Mouse (Mus musculus): ENCODE measurements around the gene Gm4131.
A peak's percentile ranks its signal among the peaks of the same experiment; 100 is the strongest.

The Gm4131 gene

DNA sequence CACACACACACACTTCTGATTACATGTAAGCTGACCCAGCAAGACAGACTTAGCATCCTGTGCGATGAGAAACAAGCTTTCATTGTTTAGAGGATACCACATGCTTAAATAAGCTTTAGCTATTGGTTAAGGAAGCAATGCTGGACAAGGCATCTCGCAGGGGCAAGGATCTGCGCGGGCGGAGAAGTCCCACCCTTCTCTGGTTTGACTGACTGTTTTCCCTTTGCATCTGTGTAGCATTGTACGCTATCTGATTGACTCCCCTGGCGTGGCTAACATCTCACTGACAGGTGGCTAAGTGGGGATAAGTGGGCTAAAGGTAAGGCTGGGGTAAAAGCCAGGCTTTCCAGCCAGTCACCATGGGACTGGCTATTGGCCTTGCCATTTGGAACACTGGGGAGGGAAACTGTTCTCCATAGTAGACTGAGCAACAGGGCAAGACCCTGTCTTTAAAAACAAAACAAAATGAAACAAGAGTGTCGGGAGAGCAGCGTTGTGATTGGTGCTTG, 110.4 kb downstream of the Gm4131 start, which contains the start of gene Gucy1b2:
TSS of gene Gucy1b2 (minus strand) at position 51 of the 509 bp plus-strand sequence.
- no peak for DNase-seq

DNA sequence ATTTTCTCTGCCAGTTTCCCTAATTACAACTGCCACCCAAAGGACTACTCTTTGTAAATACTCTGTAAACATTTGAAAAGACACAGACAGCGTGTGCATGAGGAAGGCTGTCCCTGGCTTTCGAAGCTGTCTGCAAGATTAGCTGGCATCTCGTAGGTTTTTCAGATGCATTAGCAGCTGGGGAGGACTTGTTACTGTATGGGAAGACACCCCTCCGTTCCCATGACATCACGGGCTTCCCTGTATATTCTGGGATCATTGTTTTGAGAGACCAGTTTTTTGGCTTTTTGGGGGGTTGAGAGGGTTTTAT, 111.2 kb downstream of the Gm4131 start:
- no peak for DNase-seq

DNA sequence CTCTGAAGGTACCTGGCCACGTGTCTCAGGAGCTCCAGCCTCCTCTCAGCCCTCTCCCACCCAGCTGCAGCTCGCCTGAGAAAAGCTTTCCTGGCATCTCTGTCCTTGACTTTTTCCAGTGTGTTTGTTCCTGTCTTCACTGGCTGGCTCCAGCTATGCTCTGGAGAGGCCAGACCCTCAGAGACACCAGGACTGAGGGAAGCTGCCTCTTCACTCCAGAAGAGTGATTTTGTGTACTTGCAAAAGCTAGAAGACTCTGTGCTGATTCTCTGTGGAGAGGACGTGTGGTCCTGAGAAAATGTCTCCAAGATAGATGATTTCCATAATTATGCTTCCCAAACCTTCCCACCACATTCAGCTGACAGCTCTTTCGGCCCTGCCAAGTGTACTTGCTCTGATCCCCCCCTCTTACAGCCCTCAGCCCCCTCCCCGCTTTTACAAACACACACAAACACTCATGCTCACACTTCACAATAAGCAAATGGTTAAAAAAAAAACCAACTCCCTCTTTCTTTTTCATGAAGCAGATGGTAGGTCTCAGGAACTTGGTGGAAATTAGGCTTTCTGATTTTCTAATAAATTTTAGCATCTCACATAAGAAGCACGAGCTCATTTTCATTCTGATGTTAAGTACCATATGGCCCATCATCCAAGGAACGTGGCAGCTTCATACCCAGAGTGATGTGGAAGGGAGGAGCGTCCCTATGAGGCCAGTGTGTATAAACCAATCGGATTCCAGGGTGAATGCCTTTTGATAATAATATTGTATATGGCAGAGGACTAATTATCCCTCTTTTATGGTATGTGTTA, 111.8 kb downstream of the Gm4131 start:
- no peak for DNase-seq

DNA sequence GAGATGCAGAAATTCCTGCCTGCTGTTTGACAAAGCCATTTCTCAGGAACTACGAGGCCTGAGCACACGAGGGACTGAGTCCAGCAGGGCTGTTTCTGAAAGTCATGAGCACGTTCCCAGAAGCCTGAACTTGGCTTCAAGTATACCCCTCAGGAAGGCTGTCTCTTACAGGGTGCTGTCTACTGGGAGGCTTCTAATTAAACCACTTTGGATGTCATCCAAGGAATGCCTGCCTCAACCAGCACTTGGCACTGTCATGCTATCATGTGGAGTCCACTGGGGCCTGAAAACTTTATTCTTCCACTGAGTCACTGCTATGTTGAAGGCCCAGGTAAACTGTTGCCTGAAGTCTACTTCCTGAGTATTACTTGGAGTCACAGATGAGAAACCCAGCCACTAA, 112.6 kb downstream of the Gm4131 start:
- DNase-seq: peak; percentile 83

DNA sequence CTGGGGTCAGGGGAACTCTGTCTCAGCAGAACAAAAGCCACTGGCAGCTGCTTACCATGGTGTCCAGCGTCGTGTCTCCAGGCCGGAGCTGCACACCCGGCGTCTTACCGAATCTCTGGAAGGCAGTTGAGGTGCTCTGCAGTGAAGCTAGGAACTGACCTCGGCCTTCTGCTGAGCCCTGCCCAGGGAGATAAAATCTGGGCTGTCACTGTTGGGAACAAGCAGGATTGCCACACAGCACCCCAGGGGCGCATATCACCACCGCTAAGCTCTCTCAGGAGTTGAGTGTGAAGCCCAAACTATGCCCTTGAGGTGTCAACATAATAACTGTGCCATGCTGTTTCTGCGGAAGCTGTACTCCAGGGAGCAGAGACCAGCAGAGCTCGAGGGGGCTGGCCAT, 113.4 kb downstream of the Gm4131 start:
- no peak for DNase-seq

DNA sequence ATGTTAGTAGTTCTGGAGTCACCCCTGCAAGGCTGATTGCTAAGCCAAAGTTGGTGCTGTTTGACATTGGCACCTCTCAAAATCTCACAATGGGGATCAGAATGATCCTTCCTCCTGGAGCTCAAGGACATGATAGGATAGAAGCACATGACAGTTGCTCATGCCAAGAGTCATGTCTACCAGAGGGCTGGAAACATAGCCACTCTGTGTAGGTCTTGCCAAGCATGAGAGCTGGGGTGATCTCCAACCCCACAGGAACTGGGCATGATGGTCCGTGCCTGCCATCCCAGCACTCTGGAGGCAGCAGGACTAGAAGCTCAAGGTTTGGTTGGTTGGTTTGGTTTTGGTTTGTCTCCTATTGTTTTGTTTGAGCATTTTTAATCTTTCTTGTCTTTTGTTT, 116.0 kb downstream of the Gm4131 start:
- no peak for DNase-seq

DNA sequence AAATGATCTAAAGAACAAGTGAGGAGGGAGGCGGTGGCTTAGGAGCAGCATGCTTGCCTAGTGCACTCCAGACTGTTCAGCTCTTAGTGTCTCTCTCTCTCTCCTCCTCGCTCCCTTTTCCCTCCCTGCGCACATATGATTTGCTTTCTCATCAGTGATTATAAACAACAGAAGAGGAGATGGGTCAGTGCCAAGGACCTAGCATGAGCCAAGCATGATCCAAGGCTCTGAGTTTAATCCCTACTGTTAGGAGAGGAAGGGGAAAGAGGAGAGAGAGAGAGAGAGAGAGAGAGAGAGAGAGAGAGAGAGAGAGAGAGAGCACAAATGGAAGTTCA, 119.5 kb downstream of the Gm4131 start:
- DNase-seq: no peak

DNA sequence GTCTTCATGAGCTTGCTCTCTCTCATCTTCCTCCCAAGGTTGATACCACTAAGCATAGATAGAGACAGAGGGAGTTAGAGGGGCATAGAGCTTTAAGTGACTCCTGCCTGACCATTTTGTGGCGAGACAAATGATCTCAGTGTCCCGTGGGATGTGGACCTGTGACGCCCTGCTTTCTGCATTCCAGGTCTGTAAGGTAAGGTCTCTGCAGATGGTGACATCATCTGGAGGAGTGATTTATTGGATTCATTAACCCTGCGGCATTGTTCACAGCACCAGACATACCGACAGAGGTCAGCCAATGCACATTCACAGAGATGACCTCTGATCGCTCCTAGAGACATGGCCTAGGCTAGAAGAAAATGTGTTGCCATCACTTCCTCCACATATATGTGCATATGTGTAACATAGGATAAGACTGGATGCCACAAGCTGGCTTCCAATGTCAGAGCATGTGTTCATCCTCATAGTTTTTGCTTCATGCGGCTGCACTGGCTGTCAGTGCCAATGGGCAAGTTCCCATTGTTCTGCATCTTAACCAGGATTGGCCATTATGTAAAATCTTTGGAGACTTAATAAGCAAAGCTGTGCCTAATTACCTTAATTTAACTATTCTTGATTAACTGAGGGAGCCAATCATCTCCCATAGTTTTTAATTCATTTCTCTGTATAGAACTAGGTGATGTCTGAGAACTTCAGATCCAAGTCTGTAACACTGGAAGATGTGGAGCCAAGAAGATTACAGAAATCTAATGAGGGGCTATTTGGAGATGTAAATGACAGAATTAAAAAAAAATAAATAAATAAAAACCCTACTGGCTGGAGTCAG, 120.1 kb downstream of the Gm4131 start:
- no peak for DNase-seq

DNA sequence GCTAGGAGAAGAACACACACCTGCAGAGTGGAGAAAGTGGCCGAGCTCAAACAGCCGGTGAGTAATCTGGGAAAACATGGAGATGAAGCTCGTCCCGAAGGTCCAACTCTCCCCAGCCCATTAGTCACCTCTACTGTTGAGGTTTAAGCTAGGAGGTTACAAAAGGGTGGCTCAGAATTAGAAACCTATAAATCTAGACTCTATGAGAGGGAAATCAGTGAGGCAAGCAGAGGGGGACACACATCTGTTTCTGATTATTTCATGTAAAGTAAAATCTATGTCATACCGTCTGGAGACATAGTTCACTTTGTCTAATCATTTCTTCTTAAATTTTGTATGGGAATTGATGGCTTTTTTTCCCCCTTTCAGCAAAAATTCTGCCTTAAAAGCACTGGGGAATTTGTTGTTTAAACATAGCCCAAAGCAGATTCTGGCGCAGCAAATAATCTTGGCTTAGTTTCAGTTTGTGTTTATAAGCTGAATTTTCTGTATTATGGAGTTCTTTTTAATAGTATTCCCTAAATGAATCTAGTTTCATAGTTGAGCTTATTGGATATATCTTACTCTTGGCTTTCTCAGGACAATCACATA, 122.8 kb downstream of the Gm4131 start:
- no peak for DNase-seq

DNA sequence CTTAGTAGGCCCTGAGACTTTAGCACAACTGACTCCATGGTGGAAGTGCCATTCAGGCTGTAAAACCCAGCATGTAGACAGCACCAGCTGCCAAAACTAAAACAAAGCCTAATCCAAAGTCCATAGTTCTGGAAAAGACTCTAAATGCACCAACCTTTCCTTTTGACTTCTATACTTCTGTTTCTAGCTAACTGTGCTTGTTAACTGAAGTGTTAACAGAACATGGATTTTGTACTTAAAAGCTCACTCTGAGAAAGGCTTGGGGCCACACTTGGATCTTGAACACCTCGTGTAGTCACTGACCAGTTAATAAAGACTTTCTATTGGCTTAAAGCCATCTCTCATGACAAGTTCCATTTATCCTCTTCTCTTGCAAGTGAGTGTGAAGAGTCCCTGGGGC, 123.8 kb downstream of the Gm4131 start:
- peak; percentile 75 for DNase-seq

DNA sequence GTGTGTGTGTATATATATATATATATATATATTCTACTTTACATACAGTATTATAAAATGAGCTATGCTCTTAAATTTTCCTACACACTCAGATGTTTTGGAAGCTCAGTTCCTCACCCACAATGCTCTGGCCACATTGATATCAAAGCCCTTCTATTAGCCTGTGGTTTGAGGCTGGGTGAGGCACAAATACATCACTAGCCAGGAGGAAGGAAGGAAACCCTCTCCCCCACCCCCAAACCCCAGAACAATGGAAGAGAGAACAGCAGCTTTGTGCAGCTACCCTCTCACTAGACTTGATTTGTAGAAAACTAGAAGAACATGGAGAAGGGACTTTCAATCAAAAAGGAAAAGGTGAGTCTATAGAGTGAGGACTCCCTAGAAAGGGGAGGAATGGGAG, 126.7 kb downstream of the Gm4131 start:
- DNase-seq: no peak

DNA sequence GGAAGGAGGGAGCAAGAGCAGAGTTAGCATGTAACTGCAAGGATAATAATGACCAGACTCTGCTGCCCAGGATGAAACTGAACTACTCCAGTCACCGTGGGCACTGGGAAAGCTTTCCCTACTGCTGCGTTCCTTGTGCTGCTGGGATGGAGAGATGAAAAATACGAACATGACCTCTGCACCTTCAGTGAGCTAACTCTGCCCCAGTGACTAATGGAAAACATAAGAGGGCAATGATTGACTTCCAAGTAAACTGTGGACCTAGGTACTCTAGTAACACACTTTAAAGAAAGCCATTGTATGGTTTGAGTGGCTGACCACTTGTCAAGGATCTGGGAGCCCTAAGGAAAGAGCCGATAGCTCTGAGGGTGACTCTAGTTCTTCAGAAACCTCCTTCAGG, 128.5 kb downstream of the Gm4131 start:
- DNase-seq: peak; percentile 82

DNA sequence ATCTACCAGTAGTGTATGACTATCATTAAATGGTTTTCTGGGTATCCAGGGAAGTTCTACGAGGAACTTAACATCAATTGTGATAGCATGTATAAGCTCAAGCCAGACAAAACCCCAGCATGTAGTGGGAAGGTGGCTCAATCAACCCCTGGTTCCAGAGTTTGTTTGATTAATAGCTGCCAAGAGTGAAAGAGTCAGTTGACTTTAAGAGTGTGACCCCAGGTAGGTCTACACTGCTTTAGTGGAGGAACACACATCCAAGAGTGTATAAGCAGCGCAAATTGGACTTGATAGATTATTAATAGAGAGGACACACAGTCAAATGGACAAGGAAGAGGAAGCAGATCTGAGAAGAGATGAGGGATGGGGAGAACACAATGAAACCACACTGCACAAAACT, 128.9 kb downstream of the Gm4131 start:
- no peak for DNase-seq

DNA sequence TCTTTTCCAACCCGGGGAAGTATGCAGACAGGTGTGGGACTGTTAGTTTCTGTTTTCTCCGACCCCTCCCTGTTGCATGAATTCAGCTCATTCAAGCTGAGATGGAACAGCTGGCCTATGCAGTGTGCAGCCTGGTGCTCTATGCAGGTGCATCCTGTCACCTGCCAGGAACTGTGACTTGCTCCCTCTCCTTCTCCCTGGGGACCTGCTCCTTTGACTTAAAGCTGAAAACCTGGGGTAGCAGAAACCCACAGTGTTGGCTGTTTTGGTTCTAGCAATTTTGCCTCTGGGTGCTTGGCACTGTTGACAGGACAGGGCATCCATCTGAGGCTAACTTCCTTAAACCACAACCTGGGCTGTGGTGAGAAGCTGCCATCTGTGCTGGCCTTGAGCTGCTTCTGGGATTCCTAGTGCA, 141.4 kb downstream of the Gm4131 start:
- no peak for DNase-seq

DNA sequence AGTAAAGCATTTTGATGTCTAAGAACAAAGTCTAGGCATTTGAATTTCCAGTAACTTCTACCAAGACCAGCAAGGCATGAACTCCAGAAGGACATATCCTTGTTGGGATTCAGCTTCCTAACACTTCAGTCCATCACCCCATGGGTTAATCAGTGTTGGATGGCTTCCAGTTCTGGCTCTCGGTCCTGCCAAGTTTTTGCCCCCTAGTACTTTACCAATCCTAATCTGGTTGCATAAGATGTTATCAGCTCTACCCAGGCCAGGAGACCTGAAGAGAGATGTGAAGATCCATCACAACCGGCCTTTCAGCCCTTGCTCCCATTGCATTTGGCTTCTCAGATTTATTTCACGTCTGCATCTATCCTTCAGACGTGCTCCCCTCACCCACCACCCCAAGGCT, 144.5 kb downstream of the Gm4131 start:
- DNase-seq: no peak

DNA sequence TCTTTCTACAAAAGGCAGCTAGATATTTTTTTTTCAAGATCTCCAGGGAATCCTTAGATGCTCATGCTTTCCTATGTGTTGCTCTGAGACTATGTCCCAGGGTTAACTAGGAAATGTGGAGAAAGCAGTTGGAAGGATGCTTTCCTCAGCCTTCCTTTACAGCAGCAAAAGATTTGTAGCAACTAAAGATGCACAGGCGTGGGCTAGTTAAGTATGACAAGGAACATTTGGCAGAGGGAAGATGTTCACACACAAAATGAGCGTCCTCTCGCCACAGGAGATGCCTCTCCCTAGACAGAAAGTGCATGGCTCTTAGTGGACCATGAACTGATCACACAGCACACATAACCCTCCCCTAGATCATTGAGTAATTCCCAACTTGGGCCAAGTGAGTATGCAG, 149.2 kb downstream of the Gm4131 start:
- DNase-seq: no peak

DNA sequence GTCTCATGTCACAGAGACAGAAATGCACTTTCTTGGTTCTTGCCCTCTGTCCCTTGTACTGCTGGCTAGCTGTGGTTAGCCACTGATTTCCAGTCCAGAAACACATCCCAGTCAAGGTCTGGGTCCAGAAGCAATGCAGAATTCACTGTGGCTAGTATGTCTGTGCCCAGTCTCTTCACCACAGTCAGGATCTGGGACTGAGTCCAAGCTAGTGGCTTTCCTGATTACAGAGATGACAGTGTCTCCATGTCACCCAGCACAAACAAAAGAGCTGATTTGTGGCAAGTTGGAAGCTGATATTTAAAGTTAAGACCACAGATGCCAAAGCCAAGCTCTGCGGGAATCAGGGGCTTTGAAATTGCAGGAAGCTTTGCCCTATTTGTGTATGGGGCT, 150.0 kb downstream of the Gm4131 start:
- DNase-seq: no peak

DNA sequence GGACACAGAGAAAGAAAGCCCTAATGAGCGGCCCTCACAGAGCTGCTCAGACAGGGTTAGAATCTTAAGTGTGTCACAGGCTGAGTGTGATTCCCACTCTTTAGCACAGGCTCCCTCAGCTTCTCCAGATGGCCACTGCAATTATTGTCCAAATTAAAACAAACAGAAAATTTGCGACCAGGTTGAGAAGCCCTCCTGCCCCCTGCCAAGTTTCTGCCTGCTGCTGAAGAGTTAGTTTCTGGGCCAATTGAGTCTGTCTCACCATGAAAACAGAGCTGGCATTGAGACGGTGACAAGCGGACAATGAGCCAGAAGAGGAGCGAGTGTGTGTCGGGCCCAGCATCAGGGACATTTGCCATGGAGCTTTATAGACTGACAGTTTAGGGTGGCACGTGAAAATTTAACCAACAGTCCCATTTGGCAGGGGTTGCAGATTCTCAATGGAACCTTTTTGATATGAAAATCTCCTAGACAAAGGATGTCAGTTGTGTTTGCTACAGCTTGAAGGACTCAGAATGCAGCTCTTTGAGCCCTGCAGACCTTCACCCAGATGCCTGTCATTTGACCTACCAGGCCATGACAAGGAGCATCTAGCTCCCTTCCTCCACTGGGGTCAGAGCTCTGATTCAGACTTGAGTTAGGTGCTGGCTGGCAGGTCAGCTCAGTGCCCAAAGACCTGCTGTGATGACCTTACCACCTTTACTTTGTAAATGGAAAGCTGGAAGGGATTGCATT, 150.5 kb downstream of the Gm4131 start:
- DNase-seq: no peak
